Mouse (Mus musculus) mesoderm, embryonic 11.5 days (tissue): Measurements from ENCODE around the gene Cpsf3.

Experiments used
- DNase-seq: peaks from one replicate; pipeline ENCODE4 v3.0.0-alpha.2; 2012; ENCODE audit warnings: low read depth, low spot score

Gene Cpsf3

GRCm38 (mm10) chr12:21284761-21285441, at the start of gene Cpsf3:
TSS of gene Cpsf3 (plus strand) at chr12:21285391.
- DNase-seq = no peak

GRCm38 (mm10) chr12:21241965-21242364, 43.2 kb upstream of the Cpsf3 start:
- DNase-seq = no peak

GRCm38 (mm10) chr12:21244375-21244960, 40.7 kb upstream of the Cpsf3 start:
- DNase-seq = no peak

- peak; percentile 34 for DNase-seq
Measured at GRCm38 (mm10) chr12:21247711-21248392, 37.3 kb upstream of the Cpsf3 start.

- DNase-seq = no peak
Measured at GRCm38 (mm10) chr12:21260494-21261256, 24.5 kb upstream of the Cpsf3 start.

GRCm38 (mm10) chr12:21261521-21261920, 23.7 kb upstream of the Cpsf3 start:
- DNase-seq = no peak

GRCm38 (mm10) chr12:21263256-21263655, 21.9 kb upstream of the Cpsf3 start:
- no peak for DNase-seq

- DNase-seq = no peak
Measured at GRCm38 (mm10) chr12:21264241-21264640, 20.9 kb upstream of the Cpsf3 start.

- no peak for DNase-seq
Measured at GRCm38 (mm10) chr12:21264970-21265369, 20.2 kb upstream of the Cpsf3 start.

- no peak for DNase-seq
Measured at GRCm38 (mm10) chr12:21265501-21265900, 19.7 kb upstream of the Cpsf3 start.

- DNase-seq = peak; percentile 61
Measured at GRCm38 (mm10) chr12:21265946-21266783, 19.0 kb upstream of the Cpsf3 start.

GRCm38 (mm10) chr12:21266784-21267098, 18.4 kb upstream of the Cpsf3 start:
- no peak for DNase-seq

- no peak for DNase-seq
Measured at GRCm38 (mm10) chr12:21268083-21268616, 17.0 kb upstream of the Cpsf3 start.

- DNase-seq = no peak
Measured at GRCm38 (mm10) chr12:21274446-21274845, 10.7 kb upstream of the Cpsf3 start.

- DNase-seq = no peak
Measured at GRCm38 (mm10) chr12:21277352-21277864, 7.8 kb upstream of the Cpsf3 start.

- peak; percentile 67 for DNase-seq
Measured at GRCm38 (mm10) chr12:21285508-21286242, 484 bp downstream of the Cpsf3 start.

- peak; percentile 99 for DNase-seq
Measured at GRCm38 (mm10) chr12:21286243-21286622, 1.0 kb downstream of the Cpsf3 start, which contains the start of gene Itgb1bp1. TSS of gene Itgb1bp1 (minus strand) at chr12:21286284.

- DNase-seq = peak; percentile 12
Measured at GRCm38 (mm10) chr12:21286712-21287650, 1.8 kb downstream of the Cpsf3 start.
